31 mouse cellular contexts compared by ENCODE assay signal in genomic region chr3:34137984-34138383, GRCm38 (mm10).
"Had no signal": no experiment of that assay in that cellular context is flagged by ENCODE, and none has a peak within 500 bp of the region (broad histone marks: within the 10 kb centered on the region; RNA-seq: fewer than 3 reads in every experiment).

No protein-coding gene starts in this region.

- ATAC-seq: liver, embryonic 12.5 days; liver, postnatal 0 days; lung, postnatal 0 days; midbrain, embryonic 13.5 days; midbrain, embryonic 15.5 days; midbrain, embryonic 16.5 days had no signal

- H3K36me3 ChIP-seq: limb, embryonic 10.5 days; limb, embryonic 12.5 days; limb, embryonic 13.5 days; limb, embryonic 15.5 days; liver, embryonic 12.5 days; liver, embryonic 13.5 days; liver, embryonic 15.5 days; lung, embryonic 15.5 days; midbrain, embryonic 10.5 days; midbrain, embryonic 12.5 days; midbrain, embryonic 13.5 days; midbrain, embryonic 15.5 days had no signal

- H3K4me1 ChIP-seq: limb, embryonic 10.5 days; limb, embryonic 12.5 days; limb, embryonic 13.5 days; limb, embryonic 15.5 days; liver, embryonic 12.5 days; liver, embryonic 13.5 days; liver, embryonic 15.5 days; lung, embryonic 15.5 days; megakaryocyte, embryonic 14.5 days; midbrain, embryonic 10.5 days; midbrain, embryonic 12.5 days; midbrain, embryonic 13.5 days; midbrain, embryonic 15.5 days had no signal

- DNase-seq: left cerebral cortex, postnatal 4 days; liver; liver, embryonic 13.5 days; liver, postnatal 0 days; lung, adult 18-20 months; lung, adult 2 months; lung, embryonic 14.5 days; lung, postnatal 10 days; lung, postnatal 14 days; lung, postnatal 36 days; lung, postnatal 4 days; midbrain, embryonic 14.5 days had no signal

- H3K27me3 ChIP-seq: limb, embryonic 12.5 days; limb, embryonic 13.5 days; limb, embryonic 15.5 days; liver, embryonic 12.5 days; liver, embryonic 13.5 days; liver, embryonic 15.5 days; lung, embryonic 15.5 days; megakaryocyte, embryonic 14.5 days; midbrain, embryonic 12.5 days; midbrain, embryonic 13.5 days; midbrain, embryonic 15.5 days had no signal

- H3K9me3 ChIP-seq: limb, embryonic 10.5 days; limb, embryonic 12.5 days; limb, embryonic 13.5 days; limb, embryonic 15.5 days; liver, embryonic 12.5 days; liver, embryonic 13.5 days; liver, embryonic 15.5 days; lung, embryonic 15.5 days; midbrain, embryonic 10.5 days; midbrain, embryonic 12.5 days; midbrain, embryonic 13.5 days; midbrain, embryonic 15.5 days had no signal

- H3K4me2 ChIP-seq: limb, embryonic 12.5 days; limb, embryonic 13.5 days; limb, embryonic 15.5 days; liver, embryonic 11.5 days; liver, embryonic 12.5 days; liver, embryonic 13.5 days; liver, embryonic 15.5 days; lung, embryonic 14.5 days; lung, embryonic 15.5 days; midbrain, embryonic 11.5 days; midbrain, embryonic 12.5 days; midbrain, embryonic 13.5 days; midbrain, embryonic 15.5 days had no signal

- H3K4me3 ChIP-seq: limb, embryonic 10.5 days; limb, embryonic 12.5 days; limb, embryonic 13.5 days; limb, embryonic 15.5 days; liver, embryonic 12.5 days; liver, embryonic 13.5 days; liver, embryonic 15.5 days; lung, embryonic 15.5 days; megakaryocyte, embryonic 14.5 days; midbrain, embryonic 10.5 days; midbrain, embryonic 12.5 days; midbrain, embryonic 13.5 days; midbrain, embryonic 15.5 days; myocyte had no signal

- H3K9ac ChIP-seq: limb, embryonic 12.5 days; limb, embryonic 13.5 days; limb, embryonic 15.5 days; liver, embryonic 12.5 days; liver, embryonic 13.5 days; liver, embryonic 14.5 days; liver, embryonic 15.5 days; liver, postnatal 0 days; lung, embryonic 14.5 days; lung, embryonic 15.5 days; midbrain, embryonic 12.5 days; midbrain, embryonic 13.5 days; midbrain, embryonic 15.5 days had no signal

- H3K27ac ChIP-seq: limb, embryonic 10.5 days; limb, embryonic 12.5 days; limb, embryonic 13.5 days; limb, embryonic 15.5 days; liver, embryonic 12.5 days; liver, embryonic 13.5 days; liver, embryonic 14.5 days; liver, embryonic 15.5 days; lung, embryonic 15.5 days; macrophage; midbrain, embryonic 10.5 days; midbrain, embryonic 12.5 days; midbrain, embryonic 13.5 days; midbrain, embryonic 15.5 days had no signal
